Mouse (Mus musculus) gastrocnemius, adult 2 months (tissue): ENCODE measurements around the gene Igfbp3. TPM values are rescaled to one million over a fixed set of nuclear protein-coding genes. Genes with fewer than 3 reads are reported as not detected.

Experiments used
- DNase-seq: peaks from one replicate; pipeline ENCODE4 v3.0.0; 2022
- H3K27ac ChIP-seq: fragments of 200-600 bp; 2 replicates; pipeline ENCODE4 v1.8.1; 2022; ENCODE audit warnings: mild to moderate bottlenecking
- H3K4me3 ChIP-seq: fragments of 200-600 bp; 2 replicates; pipeline ENCODE4 v1.8.1; 2022; ENCODE audit warnings: mild to moderate bottlenecking, moderate library complexity
- CTCF ChIP-seq: fragments of 200-600 bp; IDR thresholded peaks from 2 replicates; pipeline ENCODE4 v1.8.1; 2022; ENCODE audit warnings: antibody characterized with exemption, mild to moderate bottlenecking, moderate library complexity
- intact Hi-C: fragments of 180-260 bp; cut with DNase I; formaldehyde crosslinking; loops from one replicate; pipeline ENCODE4 v1.15.1; 2025
- total RNA-seq, 2 experiments: library from RNA; stranded (reverse); gene quantifications; 2 replicates each; pipeline ENCODE4 v1.2.3; 2021

The Igfbp3 gene
- total RNA-seq, 2 experiments from 2014 or later, result 10.7 to 18.1 TPM

GRCm38 (mm10) chr11:7200393-7200783, 13.3 kb downstream of the Igfbp3 start:
- H3K4me3 ChIP-seq, result no peak overlapping the region
- no peak overlapping the region for H3K27ac ChIP-seq
- no peak for TF ChIP-seq CTCF
- intact Hi-C loops, result loop anchor here (2.0 kb wide), 1 partner anchor 1204 kb away; no protein-coding TSS in a partner anchor
- no peak for DNase-seq

GRCm38 (mm10) chr11:7199736-7200392, 13.9 kb downstream of the Igfbp3 start:
- Histone ChIP-seq H3K27ac (no peak overlapping the region), H3K4me3 (no peak overlapping the region)
- intact Hi-C loops, result loop anchor here (2.0 kb wide), 1 partner anchor 1205 kb away; no protein-coding TSS in a partner anchor
- TF ChIP-seq CTCF, result peak; percentile 87
- peak; percentile 46 for DNase-seq

- intact Hi-C loops, result no loop called here
- TF ChIP-seq CTCF, result no peak
- Histone ChIP-seq H3K4me3 (no peak overlapping the region), H3K27ac (no peak overlapping the region)
- DNase-seq, result no peak
These were observed 15.1 kb downstream of the Igfbp3 start for GRCm38 (mm10) chr11:7198481-7199256.

GRCm38 (mm10) chr11:7198006-7198405, 15.7 kb downstream of the Igfbp3 start:
- DNase-seq, result no peak
- no peak for TF ChIP-seq CTCF
- no peak overlapping the region for H3K4me3 ChIP-seq
- intact Hi-C loops, result no loop called here
- H3K27ac ChIP-seq, result no peak overlapping the region

- no peak for TF ChIP-seq CTCF
- no peak for DNase-seq
- no peak within 1 kb of the TSS for H3K4me3 ChIP-seq
- no peak within 1 kb of the TSS for H3K27ac ChIP-seq
- intact Hi-C loops, result no loop called here
These were observed 16.2 kb downstream of the Igfbp3 start, which contains the start of gene Igfbp1 for GRCm38 (mm10) chr11:7197491-7197941. Gene Igfbp1 (plus strand): TSS chr11:7197782.

GRCm38 (mm10) chr11:7195312-7195685, 18.4 kb downstream of the Igfbp3 start:
- no peak overlapping the region for H3K4me3 ChIP-seq
- no peak for TF ChIP-seq CTCF

GRCm38 (mm10) chr11:7194432-7195311, 19.1 kb downstream of the Igfbp3 start:
- Histone ChIP-seq H3K27ac (no peak overlapping the region), H3K4me3 (no peak overlapping the region)
- peak; percentile 11; the same call in 1 of the 2 replicates for TF ChIP-seq CTCF
- no peak for DNase-seq
- intact Hi-C loops, result no loop called here

More at GRCm38 (mm10) chr11:7195312-7195685, 18.4 kb downstream of the Igfbp3 start:
- intact Hi-C loops, result no loop called here
- no peak for DNase-seq
- H3K27ac ChIP-seq, result no peak overlapping the region

- TF ChIP-seq CTCF, result no peak
- intact Hi-C loops, result no loop called here
- Histone ChIP-seq H3K4me3 (no peak overlapping the region), H3K27ac (no peak overlapping the region)
- no peak for DNase-seq
These were observed 20.6 kb downstream of the Igfbp3 start for GRCm38 (mm10) chr11:7193134-7193533.

GRCm38 (mm10) chr11:7192710-7193109, 21.0 kb downstream of the Igfbp3 start:
- intact Hi-C loops, result no loop called here
- no peak overlapping the region for H3K27ac ChIP-seq
- TF ChIP-seq CTCF, result no peak

GRCm38 (mm10) chr11:7188469-7188868, 25.3 kb downstream of the Igfbp3 start, which contains the start of gene Gm11985:
Gene Gm11985 (minus strand): TSS chr11:7188569.
- intact Hi-C loops, result no loop called here
- DNase-seq, result no peak
- H3K27ac ChIP-seq, result no peak within 1 kb of the TSS
- TF ChIP-seq CTCF, result no peak
- H3K4me3 ChIP-seq, result no peak within 1 kb of the TSS

More at GRCm38 (mm10) chr11:7192710-7193109, 21.0 kb downstream of the Igfbp3 start:
- H3K4me3 ChIP-seq, result no peak overlapping the region
- no peak for DNase-seq

GRCm38 (mm10) chr11:7187472-7187871, 26.3 kb downstream of the Igfbp3 start:
- Histone ChIP-seq H3K4me3 (no peak overlapping the region), H3K27ac (no peak overlapping the region)
- intact Hi-C loops, result no loop called here
- no peak for TF ChIP-seq CTCF
- no peak for DNase-seq

- no peak for TF ChIP-seq CTCF
- intact Hi-C loops, result no loop called here
- DNase-seq, result no peak
- Histone ChIP-seq H3K4me3 (no peak overlapping the region), H3K27ac (no peak overlapping the region)
These were observed 29.3 kb downstream of the Igfbp3 start for GRCm38 (mm10) chr11:7184420-7184819.
